Mouse (Mus musculus) cortical plate, adult 2 months (tissue): ENCODE results near the gene Tmem56.

Experiments
- CTCF ChIP-seq: fragments of 200-500 bp; IDR thresholded peaks from 2 replicates; pipeline ENCODE4 v1.5.1; 2011; ENCODE audit warnings: mild to moderate bottlenecking, control low read depth, low read length; ENCODE audit not compliant: insufficient read depth; ENCODE audit errors: extremely low read depth
- POLR2A ChIP-seq: fragments of 200-500 bp; IDR thresholded peaks from 2 replicates; pipeline ENCODE4 v1.6.1; 2011; ENCODE audit warnings: mild to moderate bottlenecking, low read length, control low read depth; ENCODE audit not compliant: insufficient read depth; ENCODE audit errors: extremely low read depth

DNA sequence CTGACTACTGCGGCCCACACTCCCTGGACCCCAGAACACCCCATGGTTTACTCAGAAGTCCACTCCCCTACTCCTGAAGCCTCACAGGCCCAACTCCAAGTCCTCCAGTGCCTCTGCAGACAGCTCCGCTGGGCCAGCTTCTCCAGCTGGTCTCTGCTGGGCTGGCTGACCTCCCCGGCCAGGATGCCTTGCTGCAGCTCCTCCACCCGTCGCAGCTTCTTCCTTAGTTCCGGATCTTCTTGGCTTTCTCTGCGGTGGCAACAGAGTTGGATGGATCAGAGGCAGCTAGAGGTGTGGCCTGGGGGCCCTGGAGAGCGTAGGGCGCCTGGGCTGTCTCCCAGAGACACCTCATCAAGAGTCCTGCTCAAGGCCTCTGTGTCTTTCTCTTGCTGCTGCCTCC, 32.9 kb downstream of the Tmem56 start:
- no peak for TF ChIP-seq CTCF
- TF ChIP-seq POLR2A, result no peak
